Mouse (Mus musculus) cerebral cortex, adult 2 months (tissue): ENCODE measurements around the gene Eogt.

Experiments
- WGBS: fragments of 180-500 bp; shearing (Covaris S2); methylation state at CpG from one replicate; pipeline ENCODE4 v1.1.7; 2018; 5-methylcytosine and 5-hydroxymethylcytosine counted together

Eogt gene

GRCm38 (mm10) chr6:97106106-97106505, 42.9 kb downstream of the Eogt start:
- 74% methylated on average over 8 of the region's 8 CpGs for WGBS

GRCm38 (mm10) chr6:97104264-97104852, 44.6 kb downstream of the Eogt start:
- WGBS, result 85% methylated on average over 7 of the region's 7 CpGs

- WGBS, result 26% methylated on average over 15 of the region's 15 CpGs
Measured at GRCm38 (mm10) chr6:97101958-97102702, 46.9 kb downstream of the Eogt start.

- 50% methylated on average over 12 of the region's 12 CpGs for WGBS
Measured at GRCm38 (mm10) chr6:97101190-97101957, 47.6 kb downstream of the Eogt start.

- 89% methylated on average over 2 of the region's 2 CpGs for WGBS
Measured at GRCm38 (mm10) chr6:97082336-97082735, 66.6 kb downstream of the Eogt start.

- 69% methylated on average over 9 of the region's 9 CpGs for WGBS
Measured at GRCm38 (mm10) chr6:97080016-97080415, 69.0 kb downstream of the Eogt start.

- under 1% methylated on average over 30 of the region's 30 CpGs for whole genome bisulfite sequencing
Measured at GRCm38 (mm10) chr6:97060074-97060681, 88.8 kb downstream of the Eogt start, which contains the start of gene Fam19a4. Gene Fam19a4 (minus strand): TSS chr6:97060413.
